Mouse (Mus musculus): ENCODE measurements around the gene Mepce.

Mepce gene

DNA sequence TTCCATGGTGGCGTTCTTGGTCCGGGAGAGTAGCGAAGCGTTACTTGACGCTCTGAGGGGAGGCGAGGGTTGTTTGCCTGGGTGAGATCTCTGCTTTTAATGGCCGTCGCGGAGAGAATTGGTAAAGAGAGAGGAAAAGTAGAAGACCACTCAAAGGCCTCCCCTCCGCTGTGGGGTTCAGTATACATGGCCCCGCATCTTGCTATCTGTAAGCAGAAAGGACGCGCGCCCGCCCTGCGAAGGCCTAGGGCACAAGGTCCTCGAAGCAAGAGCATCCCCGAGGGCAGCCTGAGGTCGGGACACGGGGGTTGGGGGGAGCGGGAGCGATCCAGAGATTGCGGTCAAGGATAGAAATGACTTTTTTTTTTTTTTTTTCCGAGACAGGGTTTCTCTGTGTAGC, 716 bp upstream of the Mepce start:
- DNase-seq (ENCODE audit: low read depth), result no peak

DNA sequence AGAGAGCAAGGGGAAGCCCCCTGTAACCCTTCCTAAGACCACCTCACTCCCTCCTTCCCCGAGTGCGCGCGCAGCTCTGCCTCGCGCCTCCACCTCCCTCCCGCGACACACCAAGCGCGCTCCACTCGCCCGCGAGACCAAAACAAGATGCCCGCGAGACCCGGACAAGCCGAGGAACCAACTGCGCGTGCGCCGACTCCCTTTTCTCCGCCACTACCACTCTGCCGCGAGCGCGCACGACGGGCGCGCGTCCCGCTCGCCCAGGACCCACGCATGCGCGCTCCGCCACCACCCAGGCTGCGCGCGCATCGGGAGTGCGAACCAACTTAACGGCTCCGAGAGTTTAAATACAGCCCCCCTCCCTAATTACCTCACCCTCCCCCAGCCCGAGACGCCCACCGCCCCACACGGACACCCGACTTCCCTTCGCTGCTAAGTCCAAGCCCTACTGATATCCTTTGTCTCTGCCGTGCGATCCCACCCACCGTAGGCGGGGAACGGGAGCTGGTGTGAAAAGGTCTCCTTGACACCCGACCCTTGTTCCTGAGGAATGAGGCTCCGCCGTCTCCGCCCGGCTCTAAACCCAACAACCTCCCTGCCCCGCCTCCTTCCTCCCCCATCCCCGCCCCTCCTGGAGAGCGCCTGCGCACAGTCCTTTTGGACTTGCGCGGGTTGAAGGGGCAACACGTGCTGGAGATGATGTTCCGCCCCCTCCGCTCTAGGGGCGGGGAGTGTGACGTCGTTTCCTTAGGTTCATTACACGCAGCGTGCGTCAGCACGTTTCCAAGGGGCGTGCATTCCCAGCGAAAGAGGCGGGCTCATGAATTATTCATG, 1.1 kb downstream of the Mepce start:
- DNase-seq (ENCODE audit: low read depth), result peak; percentile 100

DNA sequence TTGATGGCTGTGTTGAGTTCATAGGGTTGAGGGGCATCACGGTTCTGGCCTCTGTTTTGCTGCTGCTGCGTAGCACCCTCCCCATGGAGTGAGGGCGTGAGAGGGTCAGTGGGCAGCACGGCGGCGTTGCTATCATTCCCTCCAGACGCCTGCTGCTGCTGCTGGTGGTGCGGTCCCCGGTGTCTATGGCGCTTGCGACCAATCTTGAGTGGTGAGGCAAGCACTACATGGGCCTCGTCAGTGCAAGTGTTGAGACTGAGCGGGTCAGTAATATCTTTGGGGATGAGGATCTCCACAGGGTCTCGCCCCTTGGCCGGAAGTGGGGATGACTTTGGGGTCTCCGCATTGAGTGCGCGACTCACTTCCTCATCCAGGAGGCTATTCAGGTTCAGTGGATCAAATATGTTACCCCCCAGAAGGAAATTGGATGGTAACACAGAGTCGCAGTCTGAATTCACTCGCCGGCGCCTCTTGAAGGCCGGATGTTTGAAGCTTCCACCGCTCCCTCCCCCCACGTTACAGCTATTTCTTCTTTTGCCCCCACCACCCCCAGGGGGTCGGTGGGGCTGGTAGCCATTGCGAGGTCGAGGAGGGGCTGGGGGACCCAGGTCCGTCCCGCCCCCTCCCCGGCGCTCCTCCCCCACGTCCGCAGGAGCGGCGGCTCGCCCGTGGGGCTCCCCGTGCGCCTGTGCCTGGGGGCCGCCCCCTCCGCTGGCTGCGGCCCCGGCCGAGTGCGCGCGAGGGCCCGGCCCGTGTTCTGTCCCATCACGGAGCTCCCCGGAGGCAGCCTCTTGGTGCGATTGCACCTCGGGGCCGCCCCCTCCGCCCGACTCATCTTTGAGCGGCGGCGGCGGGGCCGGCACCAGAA, 2.1 kb downstream of the Mepce start:
- DNase-seq (ENCODE audit: low read depth), result no peak

DNA sequence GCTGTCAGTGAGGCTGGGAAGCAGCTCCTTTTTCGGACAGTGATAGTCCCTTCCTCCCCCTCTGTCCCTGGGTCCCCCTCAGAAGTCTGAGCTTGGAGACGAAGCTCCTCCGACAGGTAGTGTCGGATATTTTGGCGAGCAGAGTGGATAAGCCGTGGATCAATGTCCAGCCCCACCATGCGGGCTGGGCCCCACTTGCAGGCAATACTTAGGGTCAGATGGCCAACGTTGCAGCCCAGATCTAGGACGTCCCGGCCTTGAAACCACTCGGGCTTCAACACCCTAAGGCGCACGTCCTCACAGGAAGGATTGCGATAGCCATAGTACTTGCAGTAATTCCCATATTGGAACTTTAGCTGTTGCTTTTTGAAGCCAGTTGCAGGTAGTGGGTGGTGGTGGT, 2.9 kb downstream of the Mepce start:
- no peak for DNase-seq (ENCODE audit: low read depth)

DNA sequence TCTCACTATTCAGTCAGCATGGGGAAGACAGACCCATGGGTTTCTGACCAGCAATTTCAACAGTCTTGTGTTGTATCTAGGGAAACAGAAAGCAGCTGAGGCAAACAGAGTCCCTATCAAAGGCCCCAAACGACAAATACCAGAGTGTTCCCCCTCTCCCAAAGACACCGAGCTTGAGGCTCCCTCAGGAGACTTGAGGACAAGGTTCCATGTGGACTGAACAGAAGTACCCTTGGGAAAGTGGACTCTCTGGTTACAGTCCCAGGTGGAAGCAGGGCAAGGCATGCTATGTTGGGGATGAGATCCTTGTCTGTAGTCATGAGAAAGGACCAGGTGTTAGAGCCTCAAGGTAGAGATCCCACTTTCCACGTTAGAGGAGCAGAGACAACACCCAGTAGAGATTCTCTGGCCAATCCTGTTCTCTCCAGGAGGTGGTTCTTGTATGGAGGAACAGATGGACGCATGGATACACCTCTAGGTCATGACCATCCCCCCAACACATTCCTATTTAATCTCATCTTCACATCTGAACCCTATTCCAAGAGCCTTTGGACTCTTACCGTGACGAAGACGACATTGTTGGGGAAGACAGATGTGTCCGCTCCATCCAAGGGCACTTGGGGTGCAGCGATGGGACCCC, 3.4 kb downstream of the Mepce start:
- no peak for DNase-seq (ENCODE audit: low read depth)

DNA sequence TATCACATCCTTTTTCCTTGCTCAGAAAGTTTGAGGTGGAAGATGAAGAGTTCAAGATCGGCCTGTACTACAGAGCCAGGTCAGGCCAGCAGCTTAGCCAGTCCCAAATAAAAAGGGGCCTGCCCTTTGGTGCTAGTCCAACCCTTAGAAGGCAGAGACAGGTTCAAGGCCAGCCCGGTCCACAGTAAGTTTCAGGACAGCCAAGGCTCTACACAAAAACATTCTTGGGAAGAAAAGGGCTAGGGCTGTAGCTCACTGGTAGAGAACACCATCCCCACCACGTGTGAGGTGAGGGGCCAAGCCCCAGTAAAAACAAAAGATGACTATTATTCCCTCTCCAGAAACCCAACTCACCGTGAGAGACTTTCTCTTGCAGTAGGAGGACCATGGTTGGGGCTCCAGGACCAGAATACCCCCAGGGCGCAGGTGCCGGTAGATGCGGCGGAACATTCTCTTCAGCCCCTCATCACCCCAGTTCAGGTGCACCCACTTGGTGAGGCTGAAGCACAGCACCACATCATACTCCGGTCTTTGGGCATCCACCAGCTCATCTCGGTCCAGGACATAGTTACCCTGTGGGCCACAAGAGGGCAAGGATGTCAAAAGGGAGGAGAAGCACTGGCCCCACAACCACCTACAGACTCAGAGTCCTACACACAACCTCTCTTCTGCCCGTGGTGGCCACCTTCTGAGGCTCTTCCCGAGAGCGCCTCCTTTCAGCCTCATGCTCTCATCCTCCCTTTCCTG, 4.5 kb downstream of the Mepce start:
- no peak for DNase-seq (ENCODE audit: low read depth)

DNA sequence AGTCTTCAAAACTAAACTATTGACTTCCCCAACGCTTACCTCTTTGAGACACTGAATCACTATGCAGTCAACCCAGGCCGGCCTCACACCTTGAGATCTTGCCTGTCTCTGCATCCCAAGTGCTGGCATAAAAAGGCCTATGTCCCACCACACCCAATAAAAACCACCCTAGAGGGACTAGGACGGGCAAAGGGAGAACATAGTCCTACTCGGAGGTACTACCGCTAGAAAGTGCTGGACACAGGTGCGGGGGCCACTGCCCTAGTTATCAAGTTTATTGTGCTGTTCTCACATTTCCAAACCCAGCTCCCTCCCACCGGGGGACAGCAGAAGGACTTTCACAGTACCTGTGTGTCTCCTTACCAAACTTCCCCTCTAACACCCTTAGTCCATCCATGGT, 5.8 kb downstream of the Mepce start:
- DNase-seq (ENCODE audit: low read depth), result no peak

DNA sequence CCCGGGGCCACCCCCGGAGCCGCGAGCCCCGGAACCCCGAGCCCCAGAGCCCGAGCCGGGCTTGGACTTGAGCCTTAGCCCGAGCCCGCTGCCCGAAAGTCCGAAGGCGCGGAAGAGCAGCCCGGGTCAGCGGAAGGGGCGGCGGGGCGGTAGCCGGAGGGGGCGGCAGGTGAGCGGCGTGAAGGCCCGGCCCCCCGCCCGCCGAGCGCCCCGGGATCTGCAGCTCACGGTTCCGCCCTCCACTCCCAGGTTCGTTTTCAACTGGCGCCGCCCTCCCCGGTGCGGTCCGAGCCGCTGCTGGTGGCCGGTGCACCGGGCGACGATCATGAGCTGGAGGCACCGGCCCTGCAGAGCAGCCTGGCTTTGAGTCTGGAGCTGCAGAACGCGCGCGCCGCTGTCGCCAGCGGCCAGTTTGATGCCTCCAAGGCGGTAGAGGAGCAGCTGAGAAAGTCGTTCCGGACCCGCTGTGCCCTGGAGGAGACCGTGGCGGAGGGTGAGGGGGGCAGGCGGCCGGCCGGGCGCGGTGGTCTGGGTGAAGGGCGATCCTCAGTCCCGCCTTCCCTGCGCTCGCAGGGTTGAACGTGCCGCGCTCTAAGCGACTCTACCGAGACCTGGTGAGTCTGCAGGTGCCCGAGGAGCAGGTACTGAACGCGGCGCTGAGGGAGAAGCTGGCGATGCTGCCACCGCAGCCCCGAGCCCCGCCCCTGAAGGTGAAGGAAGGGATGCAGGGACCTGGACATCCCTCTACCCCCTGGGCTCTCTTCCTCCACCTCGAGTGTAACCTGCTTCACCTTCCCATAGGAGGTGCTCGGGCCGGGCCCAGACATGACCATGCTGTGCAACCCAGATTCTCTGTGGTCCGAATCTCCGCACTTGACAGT, 8.2 kb downstream of the Mepce start:
- no peak for DNase-seq (ENCODE audit: low read depth)

DNA sequence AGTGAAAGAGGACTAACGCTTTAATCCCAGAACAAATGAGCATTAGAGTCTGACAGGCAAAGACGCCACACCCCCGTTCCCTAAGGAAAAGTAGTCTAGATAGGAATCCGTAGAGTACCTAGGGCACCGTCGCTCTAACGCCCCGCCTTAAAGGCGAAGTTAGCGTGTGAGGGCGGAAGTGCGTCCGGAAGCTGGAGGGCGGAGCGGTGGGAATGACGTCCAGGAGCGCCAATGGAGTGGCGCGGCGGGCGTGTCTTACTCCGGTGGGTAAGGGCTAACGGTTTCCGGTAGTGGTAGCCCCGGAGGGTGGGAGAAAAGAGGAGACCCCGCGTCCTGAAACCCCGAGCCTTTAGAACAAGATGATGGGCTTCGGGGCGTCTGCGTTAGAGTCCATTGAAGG, 8.8 kb downstream of the Mepce start, which contains the start of gene Ppp1r35:
Gene Ppp1r35 (plus strand): TSS at position 215 of the 400 bp plus-strand sequence.
- peak; percentile 94 for DNase-seq (ENCODE audit: low read depth)

DNA sequence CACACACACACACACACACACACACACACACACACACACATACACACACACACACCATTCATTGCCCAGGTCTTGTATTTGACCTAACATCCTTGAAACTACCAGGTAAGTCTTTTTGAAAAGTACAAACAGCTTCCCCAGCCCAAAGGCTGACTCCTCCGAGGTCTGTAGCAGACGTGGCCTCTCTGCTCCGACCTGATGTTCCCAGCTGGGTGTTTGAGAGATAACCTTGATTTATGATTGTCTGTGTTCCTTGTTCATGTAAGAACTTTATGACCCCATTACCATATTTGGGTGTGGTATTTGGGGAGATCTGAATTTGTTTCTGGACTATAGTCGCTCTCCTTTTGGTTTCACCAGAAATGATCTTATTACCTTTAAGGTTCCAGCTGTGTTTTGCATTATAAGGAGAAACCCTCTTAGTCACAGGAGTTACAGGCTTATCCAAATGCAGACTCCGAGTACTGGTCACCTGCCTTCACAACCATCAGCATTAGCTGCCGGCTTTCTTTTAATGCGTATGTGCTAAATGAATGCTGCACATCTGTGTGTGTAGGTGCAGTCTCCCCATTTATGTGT, 10.1 kb downstream of the Mepce start:
- DNase-seq (ENCODE audit: low read depth), result no peak

DNA sequence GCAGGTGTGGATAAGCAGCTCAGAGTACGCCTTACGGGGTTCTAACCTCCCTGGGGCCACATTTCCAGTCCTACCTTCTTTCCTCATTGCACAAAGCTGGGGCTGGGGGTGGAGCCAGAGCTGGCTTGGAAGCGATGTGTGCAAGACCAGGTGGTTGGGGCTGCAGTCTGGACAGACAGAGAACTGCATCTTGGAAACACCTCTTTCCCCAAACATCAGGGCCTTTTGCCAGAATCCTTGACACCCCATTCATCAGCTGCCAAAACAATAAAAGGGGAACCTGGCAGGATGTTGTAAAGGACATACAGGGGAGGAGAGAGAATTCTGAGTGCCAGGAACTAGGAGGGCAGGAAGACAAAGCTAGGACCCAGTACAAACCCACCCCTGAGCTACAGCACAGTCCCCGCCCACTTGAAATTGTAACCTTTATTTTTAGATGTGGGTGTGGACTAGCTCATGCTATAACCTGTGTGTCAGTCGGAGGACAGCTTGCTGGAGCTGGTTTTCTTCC, 11.0 kb downstream of the Mepce start:
- DNase-seq (ENCODE audit: low read depth), result no peak

DNA sequence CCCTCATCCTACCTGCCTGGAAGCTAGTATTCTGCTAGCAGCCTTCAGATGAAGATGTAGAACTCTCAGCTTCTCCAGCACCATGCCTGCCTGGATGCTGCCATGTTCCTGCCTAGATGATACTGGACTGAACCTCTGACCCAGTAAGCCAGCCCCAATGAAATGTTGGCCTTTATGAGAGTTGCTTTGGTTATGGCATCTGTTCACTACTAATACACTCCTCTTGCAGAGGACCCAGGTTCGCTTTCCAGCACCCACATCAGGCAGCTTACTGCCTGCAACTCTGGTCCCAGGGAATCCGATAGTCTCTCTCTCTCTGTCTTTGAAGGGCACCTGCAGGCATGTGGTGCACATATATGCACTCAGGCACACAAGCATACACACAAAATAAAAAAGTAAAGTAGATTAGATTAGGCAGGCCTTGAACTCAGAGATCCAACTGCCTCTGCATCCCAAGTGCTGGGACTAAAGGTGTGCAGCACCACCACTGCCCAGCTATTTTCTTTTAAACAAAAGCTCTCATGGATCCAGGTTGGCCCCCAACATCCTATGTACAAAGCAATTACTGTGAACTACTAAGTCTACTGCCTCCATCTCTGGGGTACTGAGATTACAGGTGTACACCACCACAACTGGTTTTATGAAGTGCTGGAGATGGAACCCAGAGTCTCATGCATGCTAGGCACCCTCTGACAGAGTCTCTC, 11.7 kb downstream of the Mepce start:
- DNase-seq (ENCODE audit: low read depth), result no peak

DNA sequence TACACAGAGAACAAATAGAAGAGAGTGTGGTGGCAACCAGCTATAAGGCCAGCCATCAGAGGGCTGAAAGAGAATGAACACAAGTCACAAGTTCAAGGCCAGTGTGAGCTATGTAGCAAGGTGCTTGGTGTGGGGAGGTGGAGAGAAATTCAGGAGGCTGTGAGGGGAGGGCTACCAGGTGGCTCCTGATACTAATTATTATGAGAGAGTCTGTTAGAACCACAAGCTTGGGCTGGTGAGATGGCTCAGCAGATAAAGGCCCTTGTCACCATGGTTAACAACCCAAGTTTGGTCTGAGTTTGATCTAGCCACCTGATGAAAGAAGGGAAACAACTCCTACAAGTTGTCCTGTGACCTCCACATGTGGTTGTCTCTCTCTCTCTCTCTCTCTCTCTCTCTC, 14.7 kb downstream of the Mepce start:
- no peak for DNase-seq (ENCODE audit: low read depth)

DNA sequence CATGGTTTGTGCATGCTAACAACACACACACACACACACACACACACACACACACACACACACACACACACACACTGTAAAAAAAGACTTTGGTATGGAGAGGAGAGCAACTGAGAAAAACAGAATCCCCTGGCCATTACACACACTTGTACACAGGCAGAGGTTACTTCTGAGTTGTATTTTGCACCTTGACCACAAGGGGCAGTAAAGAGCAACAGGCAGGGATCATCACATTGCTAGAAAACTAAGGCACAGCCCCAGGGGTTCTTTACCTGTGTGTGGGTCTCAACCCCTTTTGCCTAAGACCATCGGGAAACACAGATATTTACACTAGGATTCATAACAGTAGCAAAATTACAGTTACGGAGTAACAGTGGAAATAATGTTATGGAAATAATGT, 16.7 kb downstream of the Mepce start:
- peak; percentile 74 for DNase-seq (ENCODE audit: low read depth)

DNA sequence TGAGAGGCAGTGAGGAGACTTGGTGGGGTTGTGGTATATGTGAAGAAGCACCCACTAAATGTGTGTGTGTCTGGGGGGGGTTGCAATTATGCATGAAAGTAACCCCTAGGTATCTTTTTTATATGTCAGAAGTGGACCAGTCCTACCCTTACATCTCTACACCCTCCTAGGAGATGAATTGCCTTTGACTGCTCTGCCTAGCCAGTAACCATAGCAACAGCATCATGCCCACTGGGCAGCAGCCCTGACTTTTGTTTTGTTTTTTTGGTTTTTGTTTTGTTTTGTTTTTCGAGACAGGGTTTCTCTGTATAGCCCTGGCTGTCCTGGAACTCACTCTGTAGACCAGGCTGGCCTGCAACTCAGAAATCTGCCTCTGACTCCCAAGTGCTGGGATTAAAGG, 19.0 kb downstream of the Mepce start:
- no peak for DNase-seq (ENCODE audit: low read depth)

DNA sequence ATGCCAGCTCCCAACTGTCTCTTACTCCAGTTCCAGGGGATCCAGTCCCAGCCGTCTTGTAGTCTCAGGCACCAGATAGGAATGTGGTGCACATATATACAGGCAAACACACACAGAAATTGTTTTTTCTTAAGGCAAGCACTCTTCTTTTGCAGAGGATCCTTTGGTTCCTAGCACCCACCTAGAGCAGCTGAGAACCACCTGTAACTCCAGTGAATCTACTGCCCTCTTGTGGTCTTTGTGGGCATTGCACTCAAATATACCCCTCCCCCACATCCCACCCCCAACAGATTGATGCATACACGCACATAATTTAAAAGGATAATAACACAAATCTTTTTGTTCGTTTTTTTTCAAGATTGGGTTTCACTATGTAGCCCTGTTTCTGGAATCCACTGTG, 21.2 kb downstream of the Mepce start:
- DNase-seq (ENCODE audit: low read depth), result no peak

DNA sequence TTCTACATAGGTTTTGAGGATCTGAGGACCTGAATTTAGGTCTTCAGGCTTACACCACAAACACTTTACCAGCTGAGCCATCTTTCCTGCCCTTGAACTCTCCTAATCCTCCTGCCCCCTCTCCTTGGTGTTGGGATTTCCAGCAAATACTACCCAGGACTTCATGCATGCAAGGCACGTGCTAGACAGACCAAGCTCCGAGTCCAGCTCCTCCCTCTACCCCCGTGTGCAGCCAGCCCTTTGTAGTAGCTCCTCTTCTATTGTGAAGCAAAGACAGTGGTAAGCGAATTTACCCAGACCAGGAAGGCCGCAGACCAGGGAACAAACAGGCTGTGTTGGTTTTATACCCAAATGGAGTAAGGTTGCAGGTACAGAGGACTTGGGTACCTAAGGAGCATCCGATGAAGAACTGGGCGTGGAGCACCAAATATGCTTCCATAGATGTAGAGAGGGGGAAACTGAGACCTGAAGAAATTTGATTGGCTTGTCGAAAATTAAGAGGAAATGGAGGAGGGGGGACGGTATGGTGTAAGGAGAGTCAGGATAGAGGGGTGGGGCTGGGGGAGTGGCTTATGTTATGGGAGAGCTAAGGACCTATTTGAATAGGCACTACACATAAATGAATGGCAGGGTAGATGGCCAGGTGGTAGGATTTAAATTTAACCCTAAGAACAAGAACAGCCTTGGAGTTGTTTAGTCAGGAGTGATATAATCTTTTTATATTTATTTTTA, 22.7 kb downstream of the Mepce start:
- no peak for DNase-seq (ENCODE audit: low read depth)

DNA sequence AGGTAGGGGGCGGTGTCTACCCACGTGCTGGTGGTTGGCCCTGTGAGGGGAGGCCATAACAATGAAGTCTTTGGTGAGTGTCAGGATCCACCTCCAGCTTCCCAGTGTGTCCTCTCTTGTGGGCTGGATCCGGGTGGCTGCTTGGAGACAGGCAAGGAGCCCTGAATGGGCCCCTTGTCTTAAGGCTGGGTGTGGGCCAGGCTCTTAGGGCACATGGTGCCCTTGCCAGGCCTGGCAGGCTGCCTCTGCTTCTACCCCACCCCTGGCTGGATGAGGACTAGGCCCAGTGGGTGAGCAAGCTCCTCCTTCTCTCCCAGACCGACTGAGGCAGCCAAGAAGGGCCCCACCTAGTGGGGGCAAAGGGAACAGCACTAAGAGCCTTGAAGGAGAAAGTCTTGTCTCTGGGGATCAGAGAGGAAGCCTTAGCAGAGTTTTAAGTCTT, 27.5 kb downstream of the Mepce start:
- DNase-seq (ENCODE audit: low read depth), result peak; percentile 81
